Mouse (Mus musculus): ENCODE measurements around the gene Nprl3. TPM values are rescaled to one million over a fixed set of nuclear protein-coding genes. Genes with fewer than 3 reads are reported as not detected.
A peak's percentile ranks its signal among the peaks of the same experiment; 100 is the strongest.
"Not testable (repeated sequence)": the region's sequence is repeated elsewhere in the genome, so short reads cannot be mapped to it uniquely, and the experiment has no call there.

Nprl3 gene
- polyA plus RNA-seq, 1 experiment from 2014 or later: 38.6 TPM

GRCm38 (mm10) chr11:32283091-32283777, 15.7 kb upstream of the Nprl3 start, which contains the start of gene Hba-a1:
TSS of gene Hba-a1 (plus strand) at chr11:32283511.
- H3K9ac ChIP-seq; H3K4me2 ChIP-seq; H3K9me3 ChIP-seq (replicated peaks); H3K36me3 ChIP-seq; H3K4me1 ChIP-seq (replicated peaks); H3K4me3 ChIP-seq: not testable (repeated sequence)
- Histone ChIP-seq H3K27ac (ENCODE audit: poor library complexity, severe bottlenecking) (peak within 1 kb of the TSS; percentile 75), H3K27me3 (replicated peaks) (peaks cover 42% of the 10 kb centered on the region)
- peak; percentile 83 for ATAC-seq (ENCODE audit: insufficient number of reproducible peaks, low FRiP score)
- 71% methylated on average over 1 of the region's 5 CpGs for whole genome bisulfite sequencing

GRCm38 (mm10) chr11:32281416-32282144, 14.1 kb upstream of the Nprl3 start:
- Histone ChIP-seq H3K27me3 (replicated peaks) (peaks cover 51% of the 10 kb centered on the region), H3K4me3 (no peak overlapping the region), H3K9me3 (replicated peaks) (no peaks in the 10 kb centered on the region), H3K4me2 (peak overlapping the region; percentile 25), H3K27ac (ENCODE audit: poor library complexity, severe bottlenecking) (peak overlapping the region; percentile 66), H3K4me1 (replicated peaks) (no peaks in the 10 kb centered on the region), H3K9ac (no peak overlapping the region), H3K36me3 (no peaks in the 10 kb centered on the region)
- 56% methylated on average over 1 of the region's 1 CpGs for WGBS
- ATAC-seq (ENCODE audit: insufficient number of reproducible peaks, low FRiP score): no peak

GRCm38 (mm10) chr11:32280646-32281045, 13.1 kb upstream of the Nprl3 start:
- H3K36me3 ChIP-seq: no peaks in the 10 kb centered on the region
- H3K4me1 ChIP-seq (replicated peaks): no peaks in the 10 kb centered on the region
- no peak overlapping the region for H3K4me3 ChIP-seq
- H3K27me3 ChIP-seq (replicated peaks): peaks cover 59% of the 10 kb centered on the region
- no peak for ATAC-seq (ENCODE audit: insufficient number of reproducible peaks, low FRiP score)
- H3K27ac ChIP-seq (ENCODE audit: poor library complexity, severe bottlenecking): peak overlapping the region; percentile 66
- no peak overlapping the region for H3K9ac ChIP-seq
- WGBS: 73% methylated on average over 2 of the region's 2 CpGs
- H3K9me3 ChIP-seq (replicated peaks): no peaks in the 10 kb centered on the region
- 0 out of 2 replicates have a peak overlapping the region, but pooled peaks have one; percentile 8 for H3K4me2 ChIP-seq

GRCm38 (mm10) chr11:32278458-32278957, 11.0 kb upstream of the Nprl3 start:
- H3K4me2 ChIP-seq: peak overlapping the region; percentile 5; the same call in 1 of the 2 replicates
- ATAC-seq (ENCODE audit: insufficient number of reproducible peaks, low FRiP score): peak; percentile 7; the same call in 1 of the 2 replicates
- peak overlapping the region; percentile 66; the same call in 1 of the 2 replicates for H3K27ac ChIP-seq (ENCODE audit: poor library complexity, severe bottlenecking)
- no peaks in the 10 kb centered on the region for H3K4me1 ChIP-seq (replicated peaks)
- peaks cover 63% of the 10 kb centered on the region for H3K27me3 ChIP-seq (replicated peaks)
- H3K36me3 ChIP-seq: no peaks in the 10 kb centered on the region
- H3K9ac ChIP-seq: peak overlapping the region; percentile 10; the same call in 1 of the 2 replicates
- H3K9me3 ChIP-seq (replicated peaks): no peaks in the 10 kb centered on the region
- WGBS: 72% methylated on average over 12 of the region's 12 CpGs
- no peak overlapping the region; the same call in 1 of the 2 replicates for H3K4me3 ChIP-seq

- H3K9me3 ChIP-seq (replicated peaks): no peaks in the 10 kb centered on the region
- H3K9ac ChIP-seq: no peak overlapping the region
- H3K4me1 ChIP-seq (replicated peaks): no peaks in the 10 kb centered on the region
- H3K4me3 ChIP-seq: peak overlapping the region; percentile 14
- H3K27me3 ChIP-seq (replicated peaks): peaks cover 63% of the 10 kb centered on the region
- H3K36me3 ChIP-seq: no peaks in the 10 kb centered on the region
- 54% methylated on average over 21 of the region's 21 CpGs for WGBS
- ATAC-seq (ENCODE audit: insufficient number of reproducible peaks, low FRiP score): peak; percentile 77
- H3K27ac ChIP-seq (ENCODE audit: poor library complexity, severe bottlenecking): peak overlapping the region; percentile 28
- H3K4me2 ChIP-seq: peak overlapping the region; percentile 5; the same call in 1 of the 2 replicates
These were observed 10.4 kb upstream of the Nprl3 start for GRCm38 (mm10) chr11:32277736-32278457.

GRCm38 (mm10) chr11:32276347-32276746, 8.8 kb upstream of the Nprl3 start, which contains the start of gene Hba-x:
TSS of gene Hba-x (plus strand) at chr11:32276400.
- H3K9me3 ChIP-seq (replicated peaks): no peaks in the 10 kb centered on the region
- H3K27me3 ChIP-seq (replicated peaks): peaks cover 58% of the 10 kb centered on the region
- H3K9ac ChIP-seq: no peak within 1 kb of the TSS
- peak within 1 kb of the TSS; percentile 70 for H3K27ac ChIP-seq (ENCODE audit: poor library complexity, severe bottlenecking)
- no peak within 1 kb of the TSS for H3K4me2 ChIP-seq
- WGBS: 77% methylated on average over 3 of the region's 3 CpGs
- H3K36me3 ChIP-seq: no peaks in the 10 kb centered on the region
- H3K4me3 ChIP-seq: peak within 1 kb of the TSS; percentile 11
- H3K4me1 ChIP-seq (replicated peaks): no peaks in the 10 kb centered on the region
- peak; percentile 71 for ATAC-seq (ENCODE audit: insufficient number of reproducible peaks, low FRiP score)

- H3K27ac ChIP-seq (ENCODE audit: poor library complexity, severe bottlenecking): no peak overlapping the region
- H3K4me3 ChIP-seq: no peak overlapping the region
- H3K4me2 ChIP-seq: no peak overlapping the region
- H3K9ac ChIP-seq: no peak overlapping the region
- ATAC-seq (ENCODE audit: insufficient number of reproducible peaks, low FRiP score): no peak
- no peaks in the 10 kb centered on the region for H3K36me3 ChIP-seq
- WGBS: 50% methylated on average over 4 of the region's 4 CpGs
- peaks cover 5% of the 10 kb centered on the region for H3K4me1 ChIP-seq (replicated peaks)
- H3K9me3 ChIP-seq (replicated peaks): no peaks in the 10 kb centered on the region
- peaks cover 11% of the 10 kb centered on the region for H3K27me3 ChIP-seq (replicated peaks)
These were observed 3.7 kb upstream of the Nprl3 start for GRCm38 (mm10) chr11:32271178-32271577.

GRCm38 (mm10) chr11:32268952-32269351, 1.4 kb upstream of the Nprl3 start:
- 58% methylated on average over 5 of the region's 5 CpGs for WGBS
- no peak overlapping the region for H3K4me3 ChIP-seq
- peak overlapping the region; percentile 73; the same call in 1 of the 2 replicates for H3K27ac ChIP-seq (ENCODE audit: poor library complexity, severe bottlenecking)
- 0 out of 2 replicates have a peak, but pooled peaks cover 3% of the 10 kb centered on the region for H3K27me3 ChIP-seq (replicated peaks)
- peaks cover 9% of the 10 kb centered on the region for H3K4me1 ChIP-seq (replicated peaks)
- no peaks in the 10 kb centered on the region for H3K9me3 ChIP-seq (replicated peaks)
- H3K4me2 ChIP-seq: peak overlapping the region; percentile 70
- ATAC-seq (ENCODE audit: insufficient number of reproducible peaks, low FRiP score): peak; percentile 86
- H3K9ac ChIP-seq: peak overlapping the region; percentile 29; the same call in 1 of the 2 replicates
- no peaks in the 10 kb centered on the region for H3K36me3 ChIP-seq

GRCm38 (mm10) chr11:32267964-32268363, 457 bp upstream of the Nprl3 start:
- H3K9ac ChIP-seq: peak overlapping the region; percentile 95
- H3K4me2 ChIP-seq: peak overlapping the region; percentile 70
- H3K4me3 ChIP-seq: peak overlapping the region; percentile 90
- peaks cover 10% of the 10 kb centered on the region for H3K4me1 ChIP-seq (replicated peaks)
- no peaks in the 10 kb centered on the region for H3K36me3 ChIP-seq
- 29% methylated on average over 5 of the region's 5 CpGs for WGBS
- H3K27ac ChIP-seq (ENCODE audit: poor library complexity, severe bottlenecking): peak overlapping the region; percentile 93
- H3K9me3 ChIP-seq (replicated peaks): no peaks in the 10 kb centered on the region
- 0 out of 2 replicates have a peak, but pooled peaks cover 3% of the 10 kb centered on the region for H3K27me3 ChIP-seq (replicated peaks)
- 0 out of 2 replicates have a peak, but pooled peaks have one; percentile 15 for ATAC-seq (ENCODE audit: insufficient number of reproducible peaks, low FRiP score)

GRCm38 (mm10) chr11:32266776-32267175, 731 bp downstream of the Nprl3 start:
- Histone ChIP-seq H3K4me3 (peak overlapping the region; percentile 90), H3K27ac (ENCODE audit: poor library complexity, severe bottlenecking) (peak overlapping the region; percentile 93), H3K9ac (peak overlapping the region; percentile 95), H3K4me2 (peak overlapping the region; percentile 70), H3K36me3 (0 out of 2 replicates have a peak, but pooled peaks cover 3% of the 10 kb centered on the region), H3K27me3 (replicated peaks) (0 out of 2 replicates have a peak, but pooled peaks cover 3% of the 10 kb centered on the region), H3K4me1 (replicated peaks) (peaks cover 13% of the 10 kb centered on the region), H3K9me3 (replicated peaks) (no peaks in the 10 kb centered on the region)
- ATAC-seq (ENCODE audit: insufficient number of reproducible peaks, low FRiP score): no peak
- 29% methylated on average over 6 of the region's 6 CpGs for WGBS
